Mouse (Mus musculus): ENCODE data around the gene Ptpn12. TPM values are rescaled to one million over a fixed set of nuclear protein-coding genes. Genes with fewer than 3 reads are reported as not detected.

Ptpn12 gene
- 32.3 and 40.1 TPM in 2 replicates for polyA plus RNA-seq (2014; fragmentation: Nextera tagmentation; extraction: Ambion mirVana)

GRCm38 (mm10) chr5:21055820-21056531 lies at the start of gene Ptpn12:
TSS of gene Ptpn12 (minus strand) at chr5:21055911.
- Histone ChIP-seq H3K27me3 (ENCODE audit: control insufficient read depth, insufficient read depth, low read length) (no peaks in the 10 kb centered on the region), H3K36me3 (ENCODE audit: control insufficient read depth, insufficient read depth, low read length) (no peaks in the 10 kb centered on the region), H3K4me1 (replicated peaks; ENCODE audit: control insufficient read depth, insufficient read depth, low read length) (no peaks in the 10 kb centered on the region; the same call in 1 of the 2 replicates), H3K4me2 (replicated peaks; ENCODE audit: low read depth, low read length) (peak within 1 kb of the TSS; percentile 53), H3K27ac (ENCODE audit: low read depth, low read length) (peak within 1 kb of the TSS; percentile 100), H3K4me3 (ENCODE audit: low read depth, low read length) (peak within 1 kb of the TSS; percentile 65), H3K9me3 (ENCODE audit: control insufficient read depth, low read length) (no peaks in the 10 kb centered on the region), H3K9ac (ENCODE audit: low read depth, low read length) (peak within 1 kb of the TSS; percentile 86)
- DNase-seq (ENCODE audit: low spot score) (peak; percentile 98), ATAC-seq (ENCODE audit: low FRiP score) (peak; percentile 95)
- WGBS: 1% methylated on average over 29 of the region's 73 CpGs

GRCm38 (mm10) chr5:21091179-21091578 lies 35.5 kb upstream of the Ptpn12 start:
- Histone ChIP-seq H3K4me3 (ENCODE audit: low read depth, low read length) (no peak overlapping the region), H3K9ac (ENCODE audit: low read depth, low read length) (no peak overlapping the region), H3K4me1 (replicated peaks; ENCODE audit: control insufficient read depth, insufficient read depth, low read length) (no peaks in the 10 kb centered on the region), H3K4me2 (replicated peaks; ENCODE audit: low read depth, low read length) (no peak overlapping the region), H3K9me3 (ENCODE audit: control insufficient read depth, low read length) (no peaks in the 10 kb centered on the region), H3K27ac (ENCODE audit: low read depth, low read length) (no peak overlapping the region), H3K27me3 (ENCODE audit: control insufficient read depth, insufficient read depth, low read length) (no peaks in the 10 kb centered on the region), H3K36me3 (ENCODE audit: control insufficient read depth, insufficient read depth, low read length) (no peaks in the 10 kb centered on the region)
- no peak for DNase-seq (ENCODE audit: low spot score)
- ATAC-seq (ENCODE audit: low FRiP score): no peak
- WGBS: 80% methylated on average over 6 of the region's 6 CpGs

DNA sequence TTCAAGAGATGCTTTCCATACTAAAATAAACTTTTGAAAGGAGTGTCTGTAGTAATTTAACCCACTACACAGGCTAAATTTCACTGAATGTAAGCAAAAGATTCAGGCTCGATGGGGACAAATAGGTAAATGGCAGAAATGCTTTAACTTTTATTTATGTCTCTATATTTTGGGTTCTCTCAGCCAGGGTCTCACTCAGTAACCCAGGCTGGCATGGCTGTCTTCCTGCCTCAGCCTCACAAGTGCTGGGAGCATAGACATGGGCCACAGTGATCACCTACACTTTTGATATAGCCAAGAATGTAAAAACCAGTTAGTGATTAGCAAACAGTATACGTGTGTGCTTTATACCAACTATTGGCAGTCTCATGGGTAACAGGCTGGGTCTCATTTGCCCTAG lies 1.5 kb upstream of the Ptpn12 start:
- WGBS: 90% methylated on average over 2 of the region's 2 CpGs
- no peak for ATAC-seq (ENCODE audit: low FRiP score)
- no peaks in the 10 kb centered on the region for H3K36me3 ChIP-seq (ENCODE audit: control insufficient read depth, insufficient read depth, low read length)
- DNase-seq (ENCODE audit: low spot score): no peak
- H3K4me1 ChIP-seq (replicated peaks; ENCODE audit: control insufficient read depth, insufficient read depth, low read length): no peaks in the 10 kb centered on the region; the same call in 1 of the 2 replicates
- H3K4me3 ChIP-seq (ENCODE audit: low read depth, low read length): no peak overlapping the region
- no peak overlapping the region for H3K27ac ChIP-seq (ENCODE audit: low read depth, low read length)
- H3K9me3 ChIP-seq (ENCODE audit: control insufficient read depth, low read length): no peaks in the 10 kb centered on the region
- H3K4me2 ChIP-seq (replicated peaks; ENCODE audit: low read depth, low read length): no peak overlapping the region
- no peak overlapping the region for H3K9ac ChIP-seq (ENCODE audit: low read depth, low read length)
- no peaks in the 10 kb centered on the region for H3K27me3 ChIP-seq (ENCODE audit: control insufficient read depth, insufficient read depth, low read length)

DNA sequence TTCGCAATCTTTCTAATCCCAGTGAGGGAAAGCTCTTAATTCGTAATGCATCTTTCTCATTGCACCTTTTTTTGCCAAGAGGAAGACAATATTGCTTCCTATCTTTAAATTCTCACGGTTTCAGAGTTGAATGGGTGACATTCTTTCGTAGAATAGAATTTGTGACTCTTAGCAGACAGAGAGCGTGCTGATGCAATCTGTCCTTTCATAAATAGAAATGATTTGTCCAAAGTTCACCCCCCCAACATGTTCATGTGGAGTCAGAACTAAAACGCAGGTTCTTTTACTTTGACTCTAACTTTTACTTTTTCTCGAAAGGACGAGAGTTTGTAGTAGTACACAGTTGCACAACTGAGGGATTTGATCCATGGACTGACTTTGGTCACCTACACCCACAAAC lies 884 bp upstream of the Ptpn12 start:
- no peaks in the 10 kb centered on the region for H3K27me3 ChIP-seq (ENCODE audit: control insufficient read depth, insufficient read depth, low read length)
- H3K4me2 ChIP-seq (replicated peaks; ENCODE audit: low read depth, low read length): peak overlapping the region; percentile 46
- 11% methylated on average over 8 of the region's 8 CpGs for WGBS
- DNase-seq (ENCODE audit: low spot score): no peak
- H3K9ac ChIP-seq (ENCODE audit: low read depth, low read length): peak overlapping the region; percentile 67
- H3K4me3 ChIP-seq (ENCODE audit: low read depth, low read length): peak overlapping the region; percentile 65
- H3K27ac ChIP-seq (ENCODE audit: low read depth, low read length): peak overlapping the region; percentile 100
- H3K36me3 ChIP-seq (ENCODE audit: control insufficient read depth, insufficient read depth, low read length): no peaks in the 10 kb centered on the region
- H3K9me3 ChIP-seq (ENCODE audit: control insufficient read depth, low read length): no peaks in the 10 kb centered on the region
- no peak for ATAC-seq (ENCODE audit: low FRiP score)
- no peaks in the 10 kb centered on the region; the same call in 1 of the 2 replicates for H3K4me1 ChIP-seq (replicated peaks; ENCODE audit: control insufficient read depth, insufficient read depth, low read length)

DNA sequence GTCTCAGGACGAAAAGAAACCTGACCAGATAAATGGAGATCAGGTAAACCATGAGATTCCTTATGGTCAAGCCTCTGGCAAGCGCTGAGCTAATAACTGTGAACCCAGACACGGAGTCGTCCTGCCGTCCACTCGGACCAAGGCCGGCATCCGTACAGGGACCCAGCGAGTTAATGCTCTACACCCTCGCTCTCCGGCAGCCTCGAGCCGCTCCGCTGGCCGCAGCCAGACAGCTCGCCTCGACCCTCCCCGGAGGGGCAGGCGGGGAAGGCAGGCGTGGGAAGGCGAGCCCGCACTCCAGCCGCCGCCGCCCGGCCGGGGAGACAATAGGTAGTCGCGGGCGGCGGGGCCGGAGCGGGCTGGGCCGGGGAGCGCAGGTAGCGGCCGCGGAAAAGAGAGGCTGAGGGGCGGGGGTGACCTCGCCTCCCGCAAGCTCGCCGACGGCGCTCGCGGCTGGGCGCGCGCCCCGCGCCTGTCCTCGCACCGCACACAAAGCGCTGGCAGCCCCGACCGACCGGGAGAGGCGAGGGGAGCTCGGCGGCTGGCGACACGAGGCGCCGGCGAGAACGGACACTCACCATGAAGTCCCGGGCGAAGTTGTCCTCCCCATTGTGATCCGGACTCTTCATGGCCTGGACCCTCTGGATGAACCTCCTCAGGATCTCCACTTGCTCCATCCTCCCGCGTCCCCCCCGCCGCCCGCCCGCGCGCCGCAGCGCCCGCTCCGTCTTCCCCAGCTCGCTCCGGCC lies 466 bp downstream of the Ptpn12 start:
- peak; percentile 74 for ATAC-seq (ENCODE audit: low FRiP score)
- peak; percentile 74 for DNase-seq (ENCODE audit: low spot score)

GRCm38 (mm10) chr5:21054472-21055070 lies 1.1 kb downstream of the Ptpn12 start:
- Histone ChIP-seq H3K27ac (ENCODE audit: low read depth, low read length) (peak overlapping the region; percentile 100), H3K27me3 (ENCODE audit: control insufficient read depth, insufficient read depth, low read length) (no peaks in the 10 kb centered on the region), H3K9ac (ENCODE audit: low read depth, low read length) (peak overlapping the region; percentile 86), H3K36me3 (ENCODE audit: control insufficient read depth, insufficient read depth, low read length) (no peaks in the 10 kb centered on the region), H3K9me3 (ENCODE audit: control insufficient read depth, low read length) (no peaks in the 10 kb centered on the region), H3K4me3 (ENCODE audit: low read depth, low read length) (peak overlapping the region; percentile 65), H3K4me1 (replicated peaks; ENCODE audit: control insufficient read depth, insufficient read depth, low read length) (no peaks in the 10 kb centered on the region; the same call in 1 of the 2 replicates), H3K4me2 (replicated peaks; ENCODE audit: low read depth, low read length) (peak overlapping the region; percentile 53)
- ATAC-seq (ENCODE audit: low FRiP score) (peak; percentile 41), DNase-seq (ENCODE audit: low spot score) (peak; percentile 73)
- WGBS: under 1% methylated on average over 20 of the region's 20 CpGs

More for the DNA sequence above, 466 bp downstream of the Ptpn12 start:
- Histone ChIP-seq H3K4me1 (replicated peaks; ENCODE audit: control insufficient read depth, insufficient read depth, low read length) (no peaks in the 10 kb centered on the region; the same call in 1 of the 2 replicates), H3K27me3 (ENCODE audit: control insufficient read depth, insufficient read depth, low read length) (no peaks in the 10 kb centered on the region), H3K4me3 (ENCODE audit: low read depth, low read length) (peak overlapping the region; percentile 65), H3K36me3 (ENCODE audit: control insufficient read depth, insufficient read depth, low read length) (no peaks in the 10 kb centered on the region), H3K4me2 (replicated peaks; ENCODE audit: low read depth, low read length) (peak overlapping the region; percentile 53), H3K9me3 (ENCODE audit: control insufficient read depth, low read length) (no peaks in the 10 kb centered on the region), H3K27ac (ENCODE audit: low read depth, low read length) (peak overlapping the region; percentile 100), H3K9ac (ENCODE audit: low read depth, low read length) (peak overlapping the region; percentile 86)
- WGBS: 1% methylated on average over 72 of the region's 84 CpGs

DNA sequence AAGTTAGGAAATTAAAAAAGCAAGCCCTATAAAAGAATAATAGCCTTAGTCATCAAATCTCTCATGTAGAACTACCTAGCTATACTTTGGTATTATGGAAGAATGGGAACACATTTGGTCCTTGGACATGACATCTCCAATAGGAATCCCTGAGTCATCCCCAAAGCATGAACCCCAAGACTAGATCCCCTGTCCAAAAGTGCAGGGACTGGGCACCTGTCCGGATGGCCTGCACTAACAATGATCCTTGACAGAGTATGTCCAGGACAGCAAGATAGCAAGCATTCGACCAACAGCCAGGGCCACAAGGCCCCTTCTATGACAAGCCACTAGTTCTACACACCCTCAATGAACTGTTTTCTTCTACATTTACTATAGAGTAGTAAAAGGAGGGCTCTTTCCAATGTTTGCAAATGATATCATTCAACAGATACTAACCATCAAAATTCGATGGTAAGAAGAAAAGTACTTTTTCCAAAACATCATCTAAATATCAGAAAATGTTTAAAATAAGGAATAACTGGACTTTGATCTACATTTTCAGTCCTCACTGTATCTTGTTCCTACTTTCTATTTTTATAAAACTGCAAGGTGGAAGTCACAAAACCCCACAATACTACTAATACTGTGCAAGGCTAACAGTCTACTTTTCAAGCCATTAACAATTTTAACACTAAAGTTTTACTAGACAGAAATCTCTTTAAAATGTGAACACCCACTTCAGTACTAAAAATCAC lies 2.0 kb downstream of the Ptpn12 start:
- peak overlapping the region; percentile 31; the same call in 1 of the 2 replicates for H3K9ac ChIP-seq (ENCODE audit: low read depth, low read length)

GRCm38 (mm10) chr5:21052521-21052920 lies 3.2 kb downstream of the Ptpn12 start:
- Histone ChIP-seq H3K9ac (ENCODE audit: low read depth, low read length) (no peak overlapping the region), H3K9me3 (ENCODE audit: control insufficient read depth, low read length) (no peaks in the 10 kb centered on the region), H3K4me1 (replicated peaks; ENCODE audit: control insufficient read depth, insufficient read depth, low read length) (no peaks in the 10 kb centered on the region; the same call in 1 of the 2 replicates), H3K4me2 (replicated peaks; ENCODE audit: low read depth, low read length) (no peak overlapping the region), H3K36me3 (ENCODE audit: control insufficient read depth, insufficient read depth, low read length) (no peaks in the 10 kb centered on the region), H3K27me3 (ENCODE audit: control insufficient read depth, insufficient read depth, low read length) (no peaks in the 10 kb centered on the region), H3K4me3 (ENCODE audit: low read depth, low read length) (no peak overlapping the region), H3K27ac (ENCODE audit: low read depth, low read length) (no peak overlapping the region)
- ATAC-seq (ENCODE audit: low FRiP score) (no peak), DNase-seq (ENCODE audit: low spot score) (no peak)
- WGBS: 100% methylated on average over 1 of the region's 1 CpGs

More for the DNA sequence above, 2.0 kb downstream of the Ptpn12 start:
- H3K36me3 ChIP-seq (ENCODE audit: control insufficient read depth, insufficient read depth, low read length): no peaks in the 10 kb centered on the region
- no peaks in the 10 kb centered on the region for H3K9me3 ChIP-seq (ENCODE audit: control insufficient read depth, low read length)
- peak overlapping the region; percentile 65 for H3K4me3 ChIP-seq (ENCODE audit: low read depth, low read length)
- peak overlapping the region; percentile 53 for H3K4me2 ChIP-seq (replicated peaks; ENCODE audit: low read depth, low read length)
- WGBS: 72% methylated on average over 3 of the region's 3 CpGs
- ATAC-seq (ENCODE audit: low FRiP score): no peak
- DNase-seq (ENCODE audit: low spot score): peak; percentile 4
- H3K4me1 ChIP-seq (replicated peaks; ENCODE audit: control insufficient read depth, insufficient read depth, low read length): no peaks in the 10 kb centered on the region; the same call in 1 of the 2 replicates
- no peaks in the 10 kb centered on the region for H3K27me3 ChIP-seq (ENCODE audit: control insufficient read depth, insufficient read depth, low read length)
- H3K27ac ChIP-seq (ENCODE audit: low read depth, low read length): no peak overlapping the region

All from hindbrain, embryonic 11.5 days (tissue).